Mouse (Mus musculus): ENCODE results near the gene Crmp1. TPM values are rescaled to one million over a fixed set of nuclear protein-coding genes. Genes with fewer than 3 reads are reported as not detected.
A peak's percentile ranks its signal among the peaks of the same experiment; 100 is the strongest.

Crmp1 gene
- polyA plus RNA-seq, 1 experiment: 194 TPM

DNA sequence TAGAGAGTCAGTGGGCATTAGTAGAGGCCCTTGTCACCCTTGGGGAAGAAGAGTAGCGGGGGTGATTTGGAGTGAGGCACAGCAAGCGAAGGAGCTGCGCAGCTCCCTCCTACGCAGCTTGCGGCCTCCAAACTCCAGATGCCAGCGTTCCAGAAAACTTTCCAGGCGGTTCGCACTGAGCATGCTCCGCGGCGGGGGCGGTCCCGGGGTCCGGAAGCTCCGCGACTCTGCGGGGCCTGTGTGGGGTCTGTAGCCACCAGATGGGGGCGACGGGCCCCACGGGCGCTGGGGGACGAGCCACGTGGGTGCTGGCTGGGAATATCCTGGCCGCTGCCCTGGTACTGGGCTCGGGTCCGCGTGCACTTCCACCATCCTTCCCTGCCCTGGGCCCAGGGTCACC is 96.5 kb downstream of the Crmp1 start, which contains the start of gene Evc2:
TSS of gene Evc2 (plus strand) at position 212 of the 400 bp plus-strand sequence.
- TF ChIP-seq POLR2A (IDR thresholded peaks at IDR 0.05; ENCODE audit: extremely low read depth, insufficient read depth, low read length) (no peak), CTCF (IDR thresholded peaks at IDR 0.05; ENCODE audit: extremely low read depth, insufficient read depth, low read length) (no peak)
- peak within 1 kb of the TSS; percentile 42 for H3K4me3 ChIP-seq (ENCODE audit: insufficient read depth, low read length)
- H3K4me1 ChIP-seq (ENCODE audit: control insufficient read depth, insufficient read depth, low read length): peaks cover 6% of the 10 kb centered on the region
- H3K27ac ChIP-seq (ENCODE audit: insufficient read depth, low read length): no peak within 1 kb of the TSS

Other genes with a start within 250 kb of the Crmp1 start
- gene Gm1043, start 156.6 kb upstream of the Crmp1 start, polyA plus RNA-seq (2012; rRNA removed): 18.4 and 20.1 TPM in 2 replicates
- gene Evc, start 95.0 kb downstream of the Crmp1 start, polyA plus RNA-seq (2012; rRNA removed): 15.5 and 22.1 TPM in 2 replicates
- gene Evc2, start 96.6 kb downstream of the Crmp1 start, polyA plus RNA-seq (2012; rRNA removed): 20.5 and 27.4 TPM in 2 replicates